Mouse (Mus musculus): ENCODE data around the gene Rprd2. TPM values are rescaled to one million over a fixed set of nuclear protein-coding genes. Genes with fewer than 3 reads are reported as not detected.

Rprd2 gene
- polyA plus RNA-seq, 1 experiment from 2014 or later, result 20.3 TPM

DNA sequence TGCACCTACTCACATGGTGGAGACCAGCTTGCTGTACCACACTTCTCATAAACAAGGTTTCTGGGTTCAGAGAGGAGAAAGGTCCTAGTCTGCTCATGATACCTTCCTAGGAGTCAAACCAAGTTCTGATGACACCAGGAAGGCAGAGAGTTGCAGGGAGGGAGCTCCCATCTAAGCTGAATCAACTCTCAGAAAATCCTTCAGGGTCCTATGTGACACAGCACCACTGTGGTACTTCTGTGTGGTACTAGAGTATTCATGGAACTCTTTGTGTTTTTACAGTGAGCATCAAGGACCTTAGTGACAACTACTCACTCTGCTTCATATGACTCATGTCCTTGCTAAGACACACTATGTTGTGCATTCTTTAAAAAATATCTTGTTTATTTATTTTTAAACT is 58.0 kb downstream of the Rprd2 start:
- Histone ChIP-seq H3K36me3 (ENCODE audit: control insufficient read depth, insufficient read depth, low read length) (0 out of 2 replicates have a peak, but pooled peaks cover 8% of the 10 kb centered on the region), H3K9me3 (replicated peaks; ENCODE audit: control insufficient read depth, low read length) (no peaks in the 10 kb centered on the region), H3K4me1 (ENCODE audit: control insufficient read depth, insufficient read depth, low read length) (0 out of 2 replicates have a peak, but pooled peaks cover 2% of the 10 kb centered on the region), H3K4me3 (replicated peaks; ENCODE audit: low read length) (no peak overlapping the region), H3K27ac (ENCODE audit: low read length) (no peak overlapping the region), H3K9ac (ENCODE audit: low read length) (no peak overlapping the region), H3K27me3 (ENCODE audit: control insufficient read depth, insufficient read depth, low read length) (no peaks in the 10 kb centered on the region), H3K4me2 (ENCODE audit: low read depth, low read length) (no peak overlapping the region)
- ATAC-seq (ENCODE audit: insufficient read depth, low FRiP score), result no peak

DNA sequence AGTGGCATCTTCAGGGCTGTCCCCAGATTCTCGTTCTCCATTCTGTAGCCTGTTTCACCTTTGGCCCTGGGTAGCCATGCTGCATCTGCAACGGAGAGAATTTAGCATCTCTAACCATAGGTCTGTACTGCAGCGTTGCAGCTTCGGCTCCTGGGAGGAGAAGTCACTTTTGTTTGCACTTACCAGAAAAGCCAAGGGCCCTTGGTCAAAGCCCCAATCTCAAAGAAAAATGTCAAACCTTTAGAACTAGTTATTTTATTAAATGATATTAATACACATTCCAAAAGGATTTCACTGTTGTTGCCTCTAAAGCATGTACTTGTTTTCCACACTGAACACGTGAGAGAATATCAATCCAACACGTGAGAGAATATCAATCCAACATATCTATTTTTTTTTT is 58.6 kb downstream of the Rprd2 start, which contains the start of gene Tars2:
Gene Tars2, minus strand, starts transcription at position 101 of the 400 bp plus-strand sequence.
- H3K27ac ChIP-seq (ENCODE audit: low read length), result no peak within 1 kb of the TSS
- H3K27me3 ChIP-seq (ENCODE audit: control insufficient read depth, insufficient read depth, low read length), result no peaks in the 10 kb centered on the region
- no peak within 1 kb of the TSS for H3K4me3 ChIP-seq (replicated peaks; ENCODE audit: low read length)
- H3K9ac ChIP-seq (ENCODE audit: low read length), result no peak within 1 kb of the TSS
- H3K4me1 ChIP-seq (ENCODE audit: control insufficient read depth, insufficient read depth, low read length), result 0 out of 2 replicates have a peak, but pooled peaks cover 2% of the 10 kb centered on the region
- no peak for ATAC-seq (ENCODE audit: insufficient read depth, low FRiP score)
- no peaks in the 10 kb centered on the region for H3K9me3 ChIP-seq (replicated peaks; ENCODE audit: control insufficient read depth, low read length)
- 83% methylated on average over 6 of the region's 6 CpGs for WGBS
- 0 out of 2 replicates have a peak, but pooled peaks cover 5% of the 10 kb centered on the region for H3K36me3 ChIP-seq (ENCODE audit: control insufficient read depth, insufficient read depth, low read length)
- no peak within 1 kb of the TSS for H3K4me2 ChIP-seq (ENCODE audit: low read depth, low read length)

GRCm38 (mm10) chr3:95758467-95759218 is 60.0 kb downstream of the Rprd2 start:
- Histone ChIP-seq H3K9me3 (replicated peaks; ENCODE audit: control insufficient read depth, low read length) (no peaks in the 10 kb centered on the region), H3K4me1 (ENCODE audit: control insufficient read depth, insufficient read depth, low read length) (0 out of 2 replicates have a peak, but pooled peaks cover 2% of the 10 kb centered on the region), H3K4me2 (ENCODE audit: low read depth, low read length) (no peak overlapping the region), H3K4me3 (replicated peaks; ENCODE audit: low read length) (no peak overlapping the region), H3K27ac (ENCODE audit: low read length) (peak overlapping the region; percentile 27; the same call in 1 of the 2 replicates), H3K27me3 (ENCODE audit: control insufficient read depth, insufficient read depth, low read length) (no peaks in the 10 kb centered on the region), H3K9ac (ENCODE audit: low read length) (no peak overlapping the region), H3K36me3 (ENCODE audit: control insufficient read depth, insufficient read depth, low read length) (no peaks in the 10 kb centered on the region)
- 32% methylated on average over 9 of the region's 9 CpGs for WGBS
- no peak for ATAC-seq (ENCODE audit: insufficient read depth, low FRiP score)

- 84% methylated on average over 2 of the region's 2 CpGs for WGBS
- no peak overlapping the region for H3K27ac ChIP-seq (ENCODE audit: low read length)
- H3K27me3 ChIP-seq (ENCODE audit: control insufficient read depth, insufficient read depth, low read length), result no peaks in the 10 kb centered on the region
- no peak for ATAC-seq (ENCODE audit: insufficient read depth, low FRiP score)
- no peak overlapping the region for H3K4me2 ChIP-seq (ENCODE audit: low read depth, low read length)
- H3K4me3 ChIP-seq (replicated peaks; ENCODE audit: low read length), result no peak overlapping the region
- no peak overlapping the region for H3K9ac ChIP-seq (ENCODE audit: low read length)
- no peaks in the 10 kb centered on the region for H3K9me3 ChIP-seq (replicated peaks; ENCODE audit: control insufficient read depth, low read length)
- H3K36me3 ChIP-seq (ENCODE audit: control insufficient read depth, insufficient read depth, low read length), result no peaks in the 10 kb centered on the region
- 0 out of 2 replicates have a peak, but pooled peaks cover under 1% of the 10 kb centered on the region for H3K4me1 ChIP-seq (ENCODE audit: control insufficient read depth, insufficient read depth, low read length)
These were observed 61.9 kb downstream of the Rprd2 start for GRCm38 (mm10) chr3:95756808-95757207.

GRCm38 (mm10) chr3:95754345-95755206 is 64.1 kb downstream of the Rprd2 start:
- H3K4me2 ChIP-seq (ENCODE audit: low read depth, low read length), result peak overlapping the region; percentile 75
- no peaks in the 10 kb centered on the region for H3K4me1 ChIP-seq (ENCODE audit: control insufficient read depth, insufficient read depth, low read length)
- H3K4me3 ChIP-seq (replicated peaks; ENCODE audit: low read length), result peak overlapping the region; percentile 84
- H3K27ac ChIP-seq (ENCODE audit: low read length), result peak overlapping the region; percentile 48; the same call in 1 of the 2 replicates
- under 1% methylated on average over 30 of the region's 30 CpGs for WGBS
- peak; percentile 99 for ATAC-seq (ENCODE audit: insufficient read depth, low FRiP score)
- H3K27me3 ChIP-seq (ENCODE audit: control insufficient read depth, insufficient read depth, low read length), result no peaks in the 10 kb centered on the region
- no peaks in the 10 kb centered on the region for H3K9me3 ChIP-seq (replicated peaks; ENCODE audit: control insufficient read depth, low read length)
- no peaks in the 10 kb centered on the region for H3K36me3 ChIP-seq (ENCODE audit: control insufficient read depth, insufficient read depth, low read length)
- peak overlapping the region; percentile 85 for H3K9ac ChIP-seq (ENCODE audit: low read length)

DNA sequence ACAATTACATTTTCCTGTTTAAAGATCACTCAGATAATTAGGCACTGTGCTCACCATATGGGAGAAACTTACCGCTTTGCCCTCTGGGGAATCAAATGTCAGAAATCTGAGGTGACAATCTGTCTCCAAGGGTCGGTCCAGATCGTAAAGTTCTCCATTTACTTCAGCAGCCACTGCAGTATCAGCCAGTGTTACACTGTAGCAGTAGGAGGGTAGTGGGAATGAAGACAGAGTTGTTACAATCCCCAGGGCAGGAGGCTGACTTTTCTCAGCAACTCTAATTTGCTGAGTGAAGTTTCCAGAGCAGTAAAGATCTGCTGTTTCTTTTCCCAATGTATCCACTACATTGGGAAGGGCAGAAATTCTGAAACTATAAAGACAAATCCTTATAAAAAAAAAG is 65.7 kb downstream of the Rprd2 start:
- 84% methylated on average over 3 of the region's 3 CpGs for WGBS
- no peak for ATAC-seq (ENCODE audit: insufficient read depth, low FRiP score)
- no peak overlapping the region for H3K4me2 ChIP-seq (ENCODE audit: low read depth, low read length)
- no peak overlapping the region for H3K9ac ChIP-seq (ENCODE audit: low read length)
- H3K27ac ChIP-seq (ENCODE audit: low read length), result no peak overlapping the region
- no peaks in the 10 kb centered on the region for H3K9me3 ChIP-seq (replicated peaks; ENCODE audit: control insufficient read depth, low read length)
- no peaks in the 10 kb centered on the region for H3K27me3 ChIP-seq (ENCODE audit: control insufficient read depth, insufficient read depth, low read length)
- no peaks in the 10 kb centered on the region for H3K4me1 ChIP-seq (ENCODE audit: control insufficient read depth, insufficient read depth, low read length)
- no peak overlapping the region for H3K4me3 ChIP-seq (replicated peaks; ENCODE audit: low read length)
- H3K36me3 ChIP-seq (ENCODE audit: control insufficient read depth, insufficient read depth, low read length), result no peaks in the 10 kb centered on the region

DNA sequence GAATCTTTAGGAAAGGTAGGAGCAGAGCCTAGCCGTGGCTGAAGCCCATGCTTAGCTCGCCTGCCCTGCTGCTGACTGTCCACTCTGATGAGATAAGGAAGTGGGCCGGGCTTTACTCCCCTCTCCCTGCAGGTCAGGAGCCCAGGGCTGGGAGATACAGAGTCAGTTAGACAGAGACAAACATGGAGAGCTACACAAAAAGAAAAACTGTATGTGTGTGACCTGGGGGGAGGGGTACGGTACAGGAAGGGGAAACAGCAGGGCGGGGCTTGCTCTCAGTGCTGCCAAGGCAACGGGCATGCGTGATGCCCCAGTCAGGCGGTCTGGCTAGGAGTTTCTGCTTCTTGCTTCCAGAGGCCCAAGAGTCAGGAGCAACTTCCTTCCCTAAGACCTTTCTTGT is 78.3 kb downstream of the Rprd2 start:
- Histone ChIP-seq H3K4me3 (replicated peaks; ENCODE audit: low read length) (no peak overlapping the region), H3K27ac (ENCODE audit: low read length) (peak overlapping the region; percentile 43), H3K36me3 (ENCODE audit: control insufficient read depth, insufficient read depth, low read length) (peaks cover 26% of the 10 kb centered on the region), H3K4me2 (ENCODE audit: low read depth, low read length) (no peak overlapping the region), H3K27me3 (ENCODE audit: control insufficient read depth, insufficient read depth, low read length) (no peaks in the 10 kb centered on the region), H3K9ac (ENCODE audit: low read length) (no peak overlapping the region), H3K9me3 (replicated peaks; ENCODE audit: control insufficient read depth, low read length) (0 out of 2 replicates have a peak, but pooled peaks cover 2% of the 10 kb centered on the region), H3K4me1 (ENCODE audit: control insufficient read depth, insufficient read depth, low read length) (peaks cover 13% of the 10 kb centered on the region)
- 40% methylated on average over 8 of the region's 8 CpGs for WGBS
- ATAC-seq (ENCODE audit: insufficient read depth, low FRiP score), result no peak

DNA sequence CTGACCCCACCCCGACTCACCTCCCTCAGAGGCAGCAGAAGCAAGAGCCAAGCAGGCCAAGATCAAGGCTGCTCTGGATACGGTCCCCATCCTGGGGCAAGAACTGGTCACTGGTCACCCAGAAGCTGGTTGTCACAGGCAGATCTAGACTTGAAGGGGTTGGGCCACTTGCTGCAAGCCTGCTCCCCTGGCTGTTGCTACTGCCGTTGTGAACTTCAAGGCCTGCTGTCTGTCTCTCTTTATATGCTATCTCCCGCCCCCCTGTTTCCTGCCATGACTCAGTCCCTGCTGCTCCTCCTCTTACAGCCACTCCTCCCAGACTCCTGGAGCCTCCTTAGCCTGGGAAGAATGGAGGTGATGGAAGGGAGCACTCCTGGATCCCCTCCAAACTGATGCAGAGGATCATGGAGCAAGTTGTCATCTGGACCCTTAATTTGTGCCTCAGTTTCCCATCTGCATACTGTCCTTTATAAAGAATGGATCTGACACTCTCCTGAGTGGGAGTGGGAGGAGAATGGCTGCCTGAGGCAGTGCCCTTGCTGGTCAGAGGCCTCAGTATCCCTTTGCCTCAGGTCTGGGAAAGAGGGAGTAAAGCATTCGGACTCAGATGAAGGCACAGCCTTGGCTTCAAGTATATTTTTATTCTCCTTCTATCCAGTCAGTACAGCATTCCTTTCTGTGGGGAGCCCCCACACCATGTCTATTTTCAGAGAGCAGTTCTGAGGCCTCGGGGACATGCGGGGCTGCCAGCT is 79.1 kb downstream of the Rprd2 start, which contains the start of gene Ecm1:
Gene Ecm1, minus strand, starts transcription at position 217 of the 752 bp plus-strand sequence.
- no peak within 1 kb of the TSS for H3K4me3 ChIP-seq (replicated peaks; ENCODE audit: low read length)
- H3K9ac ChIP-seq (ENCODE audit: low read length), result peak within 1 kb of the TSS; percentile 37; the same call in 1 of the 2 replicates
- H3K4me2 ChIP-seq (ENCODE audit: low read depth, low read length), result peak within 1 kb of the TSS; percentile 6; the same call in 1 of the 2 replicates
- peaks cover 18% of the 10 kb centered on the region for H3K36me3 ChIP-seq (ENCODE audit: control insufficient read depth, insufficient read depth, low read length)
- 0 out of 2 replicates have a peak, but pooled peaks have one; percentile 38 for ATAC-seq (ENCODE audit: insufficient read depth, low FRiP score)
- H3K4me1 ChIP-seq (ENCODE audit: control insufficient read depth, insufficient read depth, low read length), result peaks cover 13% of the 10 kb centered on the region
- 0 out of 2 replicates have a peak, but pooled peaks cover 2% of the 10 kb centered on the region for H3K9me3 ChIP-seq (replicated peaks; ENCODE audit: control insufficient read depth, low read length)
- WGBS, result 62% methylated on average over 7 of the region's 7 CpGs
- no peaks in the 10 kb centered on the region for H3K27me3 ChIP-seq (ENCODE audit: control insufficient read depth, insufficient read depth, low read length)
- H3K27ac ChIP-seq (ENCODE audit: low read length), result peak within 1 kb of the TSS; percentile 43
